Mouse (Mus musculus) embryo, embryonic 11 days (tissue): ENCODE data around the gene Pdcd6.

ENCODE experiments used
- DNase-seq: peaks from one replicate; pipeline ENCODE4 v3.0.0-alpha.2; 2015

Pdcd6 gene

DNA sequence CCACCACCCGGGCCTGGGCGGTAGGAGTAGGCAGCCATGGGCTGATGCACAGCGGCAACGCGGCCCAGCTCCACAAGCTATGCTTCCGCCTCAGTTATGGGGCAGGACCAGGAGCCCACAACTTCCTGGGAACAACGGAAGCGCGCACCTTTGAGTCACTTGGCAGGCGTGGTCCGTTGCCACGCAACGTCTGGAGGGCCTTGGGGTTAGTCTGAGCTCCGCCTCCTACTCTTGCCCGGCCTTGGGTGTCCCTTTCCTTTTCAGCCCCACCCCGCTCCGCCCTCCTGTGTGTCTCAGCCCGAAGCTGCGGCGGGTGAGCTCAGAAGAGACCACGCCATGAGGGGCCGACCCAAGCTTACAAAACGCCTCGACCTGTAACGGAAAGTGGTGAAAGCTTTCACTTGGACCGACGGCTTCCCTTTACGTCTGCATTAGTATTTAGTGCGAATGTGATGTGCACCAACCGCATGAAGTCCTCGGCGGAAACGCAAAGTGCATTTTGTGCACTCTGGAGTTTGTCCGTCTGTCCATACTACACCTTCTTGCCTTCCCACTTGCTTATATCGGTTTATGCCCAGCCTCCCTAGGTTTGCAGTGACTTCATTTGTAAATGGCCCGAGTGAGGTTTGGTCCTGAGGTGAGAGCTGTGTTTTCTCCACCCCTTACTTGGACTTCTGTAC is at the start of gene Pdcd6:
TSS of gene Pdcd6 (minus strand) at position 411 of the 680 bp plus-strand sequence.
- DNase-seq = peak; percentile 97

DNA sequence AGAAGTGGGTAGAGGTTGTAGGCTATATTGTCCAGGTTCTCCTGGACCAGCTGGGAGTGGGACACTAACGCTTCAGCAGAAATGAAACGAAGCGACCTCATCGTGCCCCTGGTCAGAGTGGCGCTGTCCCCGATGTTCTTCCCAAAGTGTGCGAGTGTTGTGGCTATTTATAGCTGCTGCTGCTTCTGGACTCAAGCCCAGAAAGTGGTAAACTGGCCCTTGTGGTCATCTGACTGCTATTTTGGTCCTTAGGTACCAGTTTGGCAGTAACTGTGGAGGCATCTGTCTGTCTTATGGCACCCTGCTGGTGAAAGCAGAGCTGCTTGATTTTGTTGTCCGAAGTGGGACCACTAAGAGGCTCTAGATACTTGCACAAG is 46.5 kb upstream of the Pdcd6 start, which contains the start of gene Lrrc14b:
TSS of gene Lrrc14b (minus strand) at position 147 of the 377 bp plus-strand sequence.
- no peak for DNase-seq

- DNase-seq = no peak
These were observed 45.9 kb upstream of the Pdcd6 start for GRCm38 (mm10) chr13:74363176-74363858.

DNA sequence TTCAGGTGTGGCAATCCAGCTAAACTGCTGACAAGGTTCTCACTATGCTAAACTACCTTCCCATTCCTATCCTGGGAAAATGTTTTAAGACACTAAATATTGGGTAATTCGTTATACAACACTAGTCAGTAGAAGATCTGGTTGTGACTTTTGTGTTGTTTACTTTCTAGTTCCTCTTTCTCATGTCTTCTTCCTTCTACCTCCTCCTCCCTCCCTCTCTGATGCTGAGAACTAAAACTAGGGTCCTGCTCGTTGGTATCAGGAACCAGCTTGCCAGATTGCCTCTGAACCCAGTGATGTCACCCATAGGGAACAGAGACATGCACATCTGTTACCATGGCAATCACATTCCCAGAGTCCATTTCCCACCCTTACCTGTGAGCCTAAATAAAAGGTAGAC is 44.8 kb upstream of the Pdcd6 start:
- no peak for DNase-seq

- DNase-seq = no peak
These were observed 39.1 kb upstream of the Pdcd6 start for GRCm38 (mm10) chr13:74356491-74356890.

DNA sequence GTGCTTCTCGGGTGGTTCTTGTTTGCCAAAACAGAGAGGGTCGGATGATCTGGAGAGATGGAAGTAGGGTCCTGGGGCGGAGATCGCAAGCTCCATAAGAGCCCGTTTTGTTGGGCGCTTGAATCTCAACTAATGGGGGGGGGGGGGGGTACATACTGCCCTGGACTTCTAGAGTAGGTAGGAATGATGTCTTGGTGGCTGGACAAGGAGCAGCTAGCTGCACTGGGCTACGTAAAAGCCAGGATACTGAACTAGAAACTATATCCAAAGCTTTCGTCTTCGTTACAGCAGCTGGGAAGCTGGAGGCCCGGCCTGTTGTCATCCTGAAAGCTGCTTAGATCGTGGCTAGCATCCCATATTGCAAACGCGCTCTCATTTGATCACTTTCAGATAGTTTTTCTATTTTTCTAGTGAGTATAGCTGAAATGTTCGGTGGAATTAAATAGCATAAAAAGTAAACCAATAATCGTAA is 33.1 kb upstream of the Pdcd6 start:
- DNase-seq = no peak

DNA sequence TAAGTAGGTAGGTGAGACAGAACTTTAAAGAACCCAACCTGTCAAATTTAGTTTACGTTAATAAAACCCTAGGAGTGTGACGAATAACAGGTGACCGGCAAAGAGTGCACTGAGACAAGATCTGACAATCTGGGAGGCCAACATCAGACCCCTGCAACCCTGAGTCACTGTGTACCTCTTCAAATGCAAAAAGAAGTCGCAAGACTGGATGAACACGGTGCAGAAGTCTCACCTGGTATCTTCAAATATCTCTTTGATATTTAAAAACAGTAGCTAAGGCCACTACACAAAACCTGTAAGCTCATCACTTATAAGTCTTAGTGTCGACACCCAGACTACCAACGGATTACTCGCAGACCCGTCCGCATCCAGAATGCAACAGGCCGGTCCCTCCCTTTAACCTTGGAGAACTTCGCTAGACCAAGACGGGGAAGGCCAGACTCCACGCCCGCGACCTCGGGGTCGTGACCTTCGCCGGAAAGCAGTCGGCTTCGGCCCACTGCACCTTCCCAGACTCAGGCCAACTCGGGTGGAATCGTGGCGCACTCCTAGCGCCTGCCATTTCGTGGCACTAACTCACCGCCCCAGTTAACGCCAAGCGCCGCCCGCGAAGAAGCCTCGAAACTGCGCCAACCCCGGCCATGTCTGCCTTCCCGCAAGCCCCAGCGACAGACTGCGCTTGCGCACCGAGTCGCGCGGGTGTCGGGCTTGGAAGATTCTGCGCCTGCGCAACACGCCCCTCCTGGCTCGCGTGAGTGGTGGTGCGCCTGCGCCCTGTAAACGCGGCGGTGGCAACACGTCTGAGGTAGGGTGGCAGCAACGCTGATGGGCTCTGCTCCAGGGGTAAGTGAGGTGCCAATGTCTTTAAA is 32.4 kb upstream of the Pdcd6 start, which contains the start of the genes Sdha and Ccdc127:
TSS of gene Sdha (minus strand) at position 715 of the 869 bp plus-strand sequence.
TSS of gene Ccdc127 (plus strand) at position 744 of the 869 bp plus-strand sequence.
- DNase-seq = peak; percentile 98

GRCm38 (mm10) chr13:74341036-74341435 is 23.7 kb upstream of the Pdcd6 start:
- peak; percentile 64 for DNase-seq

DNA sequence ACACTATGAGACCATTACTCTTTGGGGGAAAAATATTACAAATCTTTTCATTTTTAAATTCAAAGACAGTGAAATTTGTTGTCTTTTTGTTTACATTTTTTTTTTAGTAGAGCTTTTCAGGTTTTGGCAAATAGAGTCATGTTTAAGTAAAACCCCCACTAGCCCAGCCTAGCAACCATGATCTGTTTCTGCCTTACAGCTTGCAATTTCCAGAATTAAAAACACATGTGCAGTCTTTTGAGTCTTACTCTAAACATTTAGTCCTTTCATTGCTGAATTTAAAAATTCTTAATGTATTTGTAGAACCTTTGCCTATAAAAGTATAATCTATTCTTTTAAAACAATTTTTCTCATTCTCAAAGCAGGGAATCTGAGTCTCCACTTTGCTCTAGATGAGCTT is 11.9 kb upstream of the Pdcd6 start:
- DNase-seq = no peak

DNA sequence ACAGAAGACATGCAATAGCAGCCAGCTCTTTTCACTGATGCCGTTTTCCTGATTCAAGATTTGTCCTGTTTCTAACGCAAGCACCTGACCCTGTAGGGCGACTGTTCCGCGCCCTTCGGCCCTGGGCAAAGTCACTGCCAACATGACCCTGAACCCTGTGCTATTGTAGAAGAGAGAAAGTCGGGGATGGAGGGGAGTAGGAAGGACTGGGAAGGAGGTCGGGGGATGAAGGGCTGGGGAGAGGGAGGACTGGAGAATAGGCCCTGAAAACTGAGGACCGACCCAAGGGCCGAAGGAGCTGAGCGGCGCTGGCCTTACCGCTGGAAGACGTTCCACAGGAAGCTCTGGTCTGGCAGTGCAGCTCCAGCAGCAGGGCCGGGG is 601 bp downstream of the Pdcd6 start:
- DNase-seq = no peak

DNA sequence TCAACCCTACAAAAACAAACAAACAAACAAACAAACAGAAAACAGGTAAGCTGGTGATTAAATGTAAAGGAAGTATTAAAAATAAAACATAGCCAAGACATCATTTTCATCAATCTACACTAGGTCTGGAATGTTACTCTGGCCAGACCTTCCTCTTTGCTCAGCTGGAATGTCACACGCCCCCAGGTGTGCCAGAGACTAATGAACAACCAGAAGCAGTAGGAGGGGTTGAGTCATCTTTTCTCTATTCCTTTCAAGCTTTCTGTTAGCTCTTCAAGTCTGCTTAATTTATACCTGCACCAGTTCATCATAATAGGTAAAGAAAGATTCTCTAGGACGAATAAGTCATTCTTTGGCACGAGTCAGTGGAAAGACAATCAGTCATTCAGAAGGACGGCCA is 994 bp downstream of the Pdcd6 start:
- no peak for DNase-seq

- DNase-seq = no peak
These were observed 2.8 kb downstream of the Pdcd6 start for GRCm38 (mm10) chr13:74314616-74315015.

DNA sequence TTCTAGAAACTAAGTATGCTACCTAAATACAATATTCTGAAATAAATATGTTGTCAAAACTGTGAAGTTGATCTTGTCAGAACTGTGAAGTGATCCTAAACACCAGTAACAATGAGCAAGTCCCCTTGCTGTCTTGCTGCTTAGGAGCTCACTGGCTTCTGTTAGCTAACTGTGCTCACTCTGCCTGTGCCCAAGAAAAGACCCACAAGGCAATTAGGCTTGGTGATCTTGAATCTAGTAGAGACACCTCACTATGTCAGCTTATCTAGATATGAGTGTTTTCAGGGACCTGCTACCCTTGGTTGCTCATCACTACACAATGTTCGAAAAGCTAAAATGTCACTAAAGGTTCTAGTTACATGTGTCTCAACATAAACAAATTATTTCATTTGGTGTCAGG is 11.6 kb downstream of the Pdcd6 start:
- DNase-seq = no peak

DNA sequence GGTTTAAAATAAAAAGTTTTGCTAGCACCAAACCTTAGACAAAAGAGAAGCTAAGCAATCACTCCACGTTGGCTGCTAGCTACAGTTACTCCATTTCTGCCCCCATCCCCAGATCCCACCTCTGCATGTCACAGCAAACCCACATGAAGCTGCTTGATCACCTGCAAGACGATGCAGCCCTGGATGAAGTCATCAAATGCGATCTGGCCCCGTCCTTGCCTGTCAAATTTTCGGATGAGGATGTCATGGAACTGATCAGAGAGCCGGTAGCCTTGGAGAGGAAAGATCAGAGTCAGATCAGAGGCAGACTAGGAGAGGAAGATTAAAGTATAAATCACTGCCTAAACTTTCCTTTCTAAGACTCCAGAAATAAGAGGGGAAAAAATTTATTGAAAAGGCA is 12.0 kb downstream of the Pdcd6 start:
- no peak for DNase-seq

- DNase-seq = no peak
These were observed 15.0 kb downstream of the Pdcd6 start for GRCm38 (mm10) chr13:74302050-74303037.

- DNase-seq = no peak
These were observed 15.8 kb downstream of the Pdcd6 start for GRCm38 (mm10) chr13:74301607-74301984.

GRCm38 (mm10) chr13:74300925-74301606 is 16.3 kb downstream of the Pdcd6 start:
- peak; percentile 77 for DNase-seq

GRCm38 (mm10) chr13:74296376-74296775 is 21.0 kb downstream of the Pdcd6 start:
- DNase-seq = no peak

DNA sequence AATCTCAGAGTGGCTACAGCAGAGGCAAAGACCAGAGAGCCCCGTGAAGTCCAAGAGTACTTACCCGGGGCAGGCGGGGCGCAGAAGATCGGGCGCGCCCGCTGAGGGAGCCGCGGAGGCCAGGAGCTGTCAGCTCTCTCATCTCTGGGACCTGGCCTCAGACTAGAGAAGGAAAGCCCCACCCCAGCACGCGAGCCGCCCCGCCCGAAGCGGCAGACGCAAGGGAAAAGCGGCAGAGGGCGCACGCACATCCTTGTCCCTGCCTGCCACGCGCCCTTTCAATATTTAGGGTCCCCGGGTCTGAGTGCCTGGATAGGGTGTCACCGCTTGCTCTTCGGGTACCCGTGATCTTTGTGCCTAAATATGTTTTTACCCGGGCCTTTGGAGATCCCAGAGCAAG is 25.2 kb downstream of the Pdcd6 start, which contains the start of gene Ahrr:
TSS of gene Ahrr (minus strand) at position 165 of the 400 bp plus-strand sequence.
- peak; percentile 83 for DNase-seq

DNA sequence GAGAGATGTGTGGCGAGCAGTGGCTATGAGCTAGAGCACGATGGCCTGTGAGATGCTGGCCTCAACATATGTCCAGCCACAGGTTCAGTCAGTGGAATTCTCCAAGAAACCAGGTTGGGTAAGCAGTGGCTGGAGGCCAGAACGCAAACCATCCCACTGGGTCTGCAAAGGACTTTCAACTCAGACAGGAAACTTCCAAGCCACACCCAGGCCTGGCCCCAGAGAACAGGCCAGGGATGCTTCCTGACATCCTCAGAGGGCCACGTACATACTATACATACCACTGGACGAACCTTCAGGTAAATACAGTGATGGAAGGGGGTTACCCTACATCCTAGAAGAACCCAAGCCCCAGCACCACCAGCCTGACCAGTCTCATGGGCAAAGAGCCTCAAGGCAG is 27.7 kb downstream of the Pdcd6 start:
- DNase-seq = no peak

GRCm38 (mm10) chr13:74282299-74282698 is 35.1 kb downstream of the Pdcd6 start:
- DNase-seq = no peak
